Mouse (Mus musculus) right cerebral cortex, adult 2 months (tissue): Measurements from ENCODE around the gene Abhd12.
A peak's percentile ranks its signal among the peaks of the same experiment; 100 is the strongest.
"Not testable (repeated sequence)": the region's sequence is repeated elsewhere in the genome, so short reads cannot be mapped to it uniquely, and the experiment has no call there.

Experiments used
- DNase-seq, 2 experiments: peaks; one replicate each; pipeline ENCODE4 v3.0.0; 2021 to 2022; ENCODE audit warnings: low spot score in 2 of 2

Abhd12 gene

DNA sequence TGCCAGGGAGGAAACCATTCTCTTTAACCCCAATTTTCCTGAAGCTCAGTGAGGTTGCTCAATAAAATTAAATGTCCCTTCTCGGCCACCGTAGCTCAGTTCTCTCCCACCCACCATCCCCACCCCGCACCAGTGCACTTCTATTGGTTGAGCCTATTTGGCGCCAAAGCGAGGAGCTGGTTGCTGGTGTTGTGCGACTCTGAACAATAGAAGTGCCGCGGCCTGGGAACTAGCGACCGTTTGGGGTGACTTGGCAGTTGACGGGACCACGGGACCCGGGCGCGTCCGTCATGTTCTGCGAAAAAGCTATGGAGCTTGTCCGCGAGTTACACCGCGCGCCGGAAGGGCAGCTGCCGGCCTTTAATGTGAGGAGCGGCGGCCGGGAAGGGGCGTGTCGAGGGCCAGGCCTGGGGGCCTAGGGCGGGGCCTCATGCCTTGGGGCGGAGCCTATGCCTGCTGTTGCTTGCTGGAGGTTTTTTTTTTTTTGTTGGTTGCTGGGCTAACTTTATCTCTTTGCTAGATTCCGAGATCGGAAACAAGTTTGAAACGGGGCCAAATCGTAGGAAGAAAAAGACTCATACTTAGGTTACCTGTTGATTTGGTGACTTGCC, 5.0 kb upstream of the Abhd12 start:
- DNase-seq, result peak; percentile 83 to 90

DNA sequence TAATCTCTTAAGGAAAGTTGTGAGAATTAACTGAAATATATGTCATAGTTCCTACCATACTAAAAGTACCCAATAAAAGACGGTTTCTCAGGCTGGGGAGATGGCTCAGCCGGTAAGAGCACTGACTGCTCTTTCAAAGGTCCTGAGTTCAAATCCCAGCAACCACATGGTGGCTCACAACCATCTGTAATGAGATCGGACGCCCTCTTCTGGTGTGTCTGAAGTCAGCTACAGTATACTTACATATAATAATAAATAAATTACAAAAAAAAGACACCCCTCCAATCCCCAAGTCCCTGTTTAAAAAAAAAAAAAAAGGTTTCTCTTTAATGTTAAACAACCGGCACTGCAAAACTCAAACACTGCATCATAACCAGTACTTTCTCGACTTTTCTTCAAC, 4.3 kb upstream of the Abhd12 start:
- not testable (repeated sequence) for DNase-seq

DNA sequence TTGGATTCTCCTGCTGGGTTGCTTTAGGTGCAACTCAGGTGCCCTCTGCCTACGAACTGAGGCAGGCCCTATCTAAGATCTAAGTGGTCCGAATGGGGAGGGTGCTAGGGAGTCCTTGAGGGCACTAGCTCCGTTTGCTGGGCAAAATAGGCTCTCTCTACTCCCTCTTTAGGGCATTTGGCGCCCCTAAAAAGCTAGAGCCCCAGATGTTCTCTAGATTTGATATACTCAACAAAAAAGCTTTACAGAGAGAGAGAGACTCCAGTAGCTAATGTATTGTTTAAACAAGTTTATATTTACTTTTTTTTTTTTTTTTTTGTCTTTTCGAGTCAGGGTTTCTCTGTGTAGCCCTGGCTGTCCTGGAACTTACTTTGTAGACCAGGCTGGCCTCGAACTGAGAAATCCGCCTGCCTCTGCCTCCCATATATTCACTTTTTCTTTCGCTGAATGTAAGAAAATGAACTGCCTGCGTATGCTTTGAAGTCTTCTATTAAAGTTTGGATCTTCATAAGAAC, 452 bp upstream of the Abhd12 start, which contains the start of gene Gins1:
Gins1 (plus strand) TSS at position 465 of the 515 bp plus-strand sequence.
- no peak for DNase-seq

DNA sequence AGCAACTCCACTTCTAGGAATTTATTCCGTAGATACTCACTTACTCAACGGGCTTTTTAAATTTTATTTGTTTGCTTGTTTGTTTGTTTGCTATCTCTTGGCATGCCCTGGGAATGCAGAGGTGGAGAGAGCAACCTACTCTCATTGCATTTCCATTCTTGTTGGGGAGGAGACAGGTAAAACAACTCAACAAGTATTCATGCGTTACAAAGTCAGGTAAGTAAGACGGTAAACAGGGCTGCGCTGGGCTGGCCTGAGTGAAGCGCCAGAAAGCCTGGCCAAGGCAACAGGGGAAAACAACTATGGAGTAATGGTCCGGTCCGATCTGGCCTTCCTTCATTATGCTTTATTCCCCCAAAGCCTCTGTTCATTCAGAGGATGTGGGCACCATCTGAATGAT, 2.2 kb downstream of the Abhd12 start:
- no peak for DNase-seq

DNA sequence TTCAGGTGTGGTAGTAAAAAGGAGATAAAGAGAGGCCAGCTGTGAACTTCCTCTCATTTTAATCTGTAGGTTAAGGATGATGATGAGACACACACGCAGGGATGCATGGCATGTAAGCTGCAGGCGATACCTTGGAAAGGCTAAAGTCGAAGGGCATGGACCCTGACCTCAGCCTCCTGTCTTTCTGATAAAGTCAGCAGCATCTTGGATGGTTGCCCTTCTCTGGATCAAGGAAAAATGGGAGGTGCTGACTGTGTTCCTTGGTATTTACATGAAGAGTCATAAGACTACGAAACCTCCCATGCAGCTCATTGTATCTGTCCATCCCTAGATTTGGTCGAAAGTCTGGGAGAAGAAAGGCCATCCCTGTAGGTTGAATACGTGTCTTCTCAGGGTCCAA, 4.2 kb downstream of the Abhd12 start:
- DNase-seq, result no peak

DNA sequence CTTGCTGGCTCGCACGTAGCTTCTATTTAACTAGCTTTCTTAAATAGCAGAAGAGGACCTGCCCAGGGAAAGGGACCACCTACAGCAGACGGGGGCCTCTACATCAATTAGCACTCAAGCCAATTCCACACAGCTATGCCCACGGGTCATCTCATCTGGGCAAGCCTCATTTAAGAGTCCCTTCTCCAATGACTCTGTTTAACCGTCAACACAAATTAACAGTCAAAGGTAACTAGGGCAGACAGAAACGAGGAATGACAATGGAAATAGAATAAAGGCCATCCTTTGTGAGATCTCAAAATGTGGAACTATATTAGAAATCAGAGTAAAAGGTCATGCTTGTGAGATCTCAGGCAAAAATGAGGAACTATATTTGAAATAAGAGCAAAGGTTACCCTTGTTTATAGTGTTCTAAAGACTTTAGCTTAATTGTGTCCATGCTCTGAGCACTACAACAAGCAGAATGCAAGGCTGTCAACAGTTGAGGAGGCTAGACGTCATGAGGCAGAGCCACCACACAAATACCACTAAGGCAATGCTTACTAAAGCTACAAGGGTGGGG, 8.8 kb downstream of the Abhd12 start:
- no peak for DNase-seq

DNA sequence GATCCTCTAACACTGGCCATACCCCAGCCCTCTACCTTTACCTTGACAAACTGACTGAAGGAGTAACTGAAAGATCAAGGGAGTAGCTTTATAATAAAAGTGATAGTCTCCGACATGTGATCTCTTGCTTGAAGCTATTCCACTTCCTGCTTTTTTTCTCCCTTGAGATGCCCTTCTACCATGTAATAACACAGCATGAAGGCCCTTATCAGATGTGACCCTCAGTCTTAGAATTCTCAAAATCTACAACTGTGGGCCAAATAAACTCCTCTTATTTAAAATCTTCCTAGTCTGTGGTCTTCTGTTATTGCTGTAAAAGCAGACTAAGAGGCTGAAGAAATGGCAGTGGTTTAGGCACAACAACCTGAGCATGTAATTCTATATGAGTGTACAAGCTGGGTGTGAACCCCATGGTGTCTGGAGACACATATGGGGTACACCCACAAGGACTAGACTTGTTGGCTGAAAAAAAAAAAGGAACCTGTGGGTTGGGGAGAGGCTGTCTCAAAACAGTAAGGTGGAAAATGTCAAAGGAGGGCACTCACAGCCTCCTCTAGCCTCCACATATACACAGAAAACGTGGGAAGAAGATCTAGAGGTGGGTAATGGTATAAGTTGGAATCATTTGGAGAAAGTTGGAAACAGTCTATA, 9.8 kb downstream of the Abhd12 start:
- DNase-seq, result no peak

DNA sequence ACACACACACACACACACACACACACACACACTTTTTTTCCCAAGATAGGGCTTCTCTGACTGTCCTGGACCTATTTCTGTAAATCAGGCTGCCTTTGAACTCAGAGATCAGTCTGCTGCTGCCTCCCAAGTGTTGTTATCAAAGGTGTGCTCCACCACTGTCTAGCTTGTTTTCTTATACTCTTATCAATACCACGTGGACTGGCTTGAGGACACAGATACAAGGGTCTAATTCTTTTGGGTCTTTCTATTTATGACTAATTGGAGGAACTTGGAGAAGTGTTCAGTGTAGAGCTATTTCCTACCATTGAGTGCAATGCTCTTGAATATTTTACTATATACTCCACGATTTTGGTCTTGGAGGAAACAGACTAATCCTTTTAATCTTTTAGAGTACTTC, 17.2 kb downstream of the Abhd12 start:
- DNase-seq, result no peak

DNA sequence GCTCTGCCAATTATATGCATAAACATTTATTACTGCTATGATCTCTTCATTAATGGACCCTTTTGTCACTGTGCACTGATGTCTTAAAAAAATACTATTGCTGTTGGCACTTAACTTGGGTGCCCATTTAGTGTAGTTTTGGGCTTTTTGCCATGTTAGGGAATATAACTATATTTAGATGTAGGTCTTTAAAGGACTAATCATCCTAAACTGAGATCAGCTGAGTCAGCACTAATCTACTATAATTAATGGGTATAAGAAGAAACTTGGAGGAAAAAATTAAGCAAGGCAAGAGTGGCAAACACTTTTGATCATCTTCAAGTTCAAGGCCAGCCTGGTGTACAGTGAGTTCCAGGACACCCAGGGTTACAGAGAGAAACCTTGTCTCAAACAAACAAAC, 18.2 kb downstream of the Abhd12 start:
- DNase-seq, result no peak

DNA sequence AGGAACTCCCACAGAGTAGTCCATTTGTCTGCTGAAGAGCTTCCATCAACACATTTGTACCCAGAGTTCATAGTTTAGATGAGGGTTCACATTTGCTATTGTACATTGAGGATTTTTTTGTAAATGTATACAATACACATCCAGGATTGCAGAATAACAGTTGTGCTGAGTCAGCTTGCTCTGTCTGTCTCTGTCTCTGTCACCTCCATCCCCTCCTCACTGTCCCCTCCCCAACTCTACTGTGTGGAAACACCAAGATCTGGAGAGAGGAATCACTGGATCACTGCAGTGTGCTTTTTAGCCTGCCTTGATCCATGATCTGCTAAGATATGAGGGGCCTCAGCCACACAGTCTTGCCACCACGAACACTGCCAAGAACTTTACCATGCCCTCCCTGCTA, 18.7 kb downstream of the Abhd12 start:
- no peak for DNase-seq

DNA sequence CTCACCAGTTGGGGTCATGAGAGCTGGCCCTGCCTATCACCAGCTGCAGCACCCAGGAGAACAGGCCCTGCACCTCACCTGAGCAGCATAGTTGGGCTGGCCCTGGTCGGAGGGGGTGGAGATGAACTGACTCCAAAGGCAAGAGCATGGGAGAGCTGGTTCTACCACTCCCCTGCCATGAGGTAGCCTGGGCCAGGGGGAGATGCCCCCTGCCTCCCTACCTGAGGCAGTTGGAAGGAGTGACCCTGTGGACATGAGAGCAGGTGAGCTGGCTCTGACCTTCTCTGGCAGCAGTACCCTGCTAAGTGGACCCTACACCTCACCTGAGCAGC, 19.8 kb downstream of the Abhd12 start:
- no peak for DNase-seq

DNA sequence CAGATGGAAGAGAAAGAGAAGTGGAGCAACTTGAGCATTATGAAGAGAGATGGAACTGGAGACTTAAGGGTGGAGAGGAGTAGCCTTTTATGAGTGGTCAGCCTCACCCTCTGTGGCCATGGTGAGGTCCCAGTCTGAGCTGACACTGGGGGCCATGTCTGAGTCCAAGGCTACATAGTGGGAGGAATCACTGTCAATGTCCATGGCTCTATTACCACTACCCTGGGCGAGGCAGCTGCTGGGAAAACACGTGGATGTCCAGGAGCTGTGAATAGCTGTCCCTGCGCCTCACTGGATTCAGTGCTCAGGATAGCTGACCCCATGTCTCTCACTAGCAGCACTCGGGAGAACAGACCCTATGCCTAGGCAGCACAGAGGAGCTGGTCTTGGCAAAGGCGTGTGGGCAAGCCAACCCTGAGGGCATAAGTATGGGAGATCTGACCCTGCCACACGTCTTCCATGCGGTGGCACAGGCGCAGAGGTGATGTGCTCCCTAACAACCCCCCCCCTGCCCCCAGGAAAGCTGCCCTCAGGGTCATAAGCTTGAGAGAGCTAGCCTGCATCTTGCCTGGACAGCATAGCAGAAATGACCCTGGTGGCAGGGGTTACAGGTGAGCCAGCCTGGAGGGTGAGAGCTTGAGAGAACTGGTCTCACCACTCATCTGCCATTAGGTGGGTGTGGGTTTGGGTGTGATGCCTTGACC, 20.3 kb downstream of the Abhd12 start:
- no peak for DNase-seq

DNA sequence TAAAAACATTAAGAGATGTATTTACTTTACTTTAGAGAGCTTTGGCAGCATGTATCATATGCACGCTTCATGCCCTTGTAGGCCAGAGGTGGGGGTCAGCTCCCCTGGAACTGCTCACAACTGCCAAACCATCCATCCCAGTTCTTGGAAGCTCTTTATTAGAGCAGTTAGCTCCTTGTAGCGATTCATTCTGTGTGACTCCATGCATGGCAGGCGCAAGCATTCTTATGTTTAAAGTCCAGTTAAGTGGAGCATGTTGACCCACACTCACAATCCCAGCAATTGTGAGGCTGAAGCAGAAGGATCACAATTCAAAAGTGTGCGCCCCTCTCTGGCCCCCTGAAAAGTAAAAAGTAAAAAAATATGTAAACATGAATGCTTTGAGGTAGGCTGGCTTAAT, 27.0 kb downstream of the Abhd12 start:
- no peak for DNase-seq

DNA sequence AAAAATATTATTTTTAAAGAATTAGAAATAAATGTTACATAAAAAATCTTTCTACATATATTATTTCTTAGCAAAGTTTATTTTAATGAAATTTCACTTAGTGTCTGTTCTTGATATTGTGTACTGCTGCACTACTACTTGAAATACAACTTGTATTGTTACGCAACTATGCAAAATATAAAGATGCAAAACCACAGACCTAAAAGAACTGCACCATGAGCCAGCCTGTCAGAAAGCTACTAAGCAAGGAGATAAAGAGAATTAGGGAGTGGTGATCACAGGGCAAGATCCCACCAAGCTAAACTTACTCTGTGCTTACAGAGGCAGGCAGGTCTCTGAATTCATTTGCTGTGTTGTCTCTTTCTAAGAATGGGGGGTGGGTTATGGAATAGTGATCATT, 29.3 kb downstream of the Abhd12 start:
- DNase-seq, result no peak

DNA sequence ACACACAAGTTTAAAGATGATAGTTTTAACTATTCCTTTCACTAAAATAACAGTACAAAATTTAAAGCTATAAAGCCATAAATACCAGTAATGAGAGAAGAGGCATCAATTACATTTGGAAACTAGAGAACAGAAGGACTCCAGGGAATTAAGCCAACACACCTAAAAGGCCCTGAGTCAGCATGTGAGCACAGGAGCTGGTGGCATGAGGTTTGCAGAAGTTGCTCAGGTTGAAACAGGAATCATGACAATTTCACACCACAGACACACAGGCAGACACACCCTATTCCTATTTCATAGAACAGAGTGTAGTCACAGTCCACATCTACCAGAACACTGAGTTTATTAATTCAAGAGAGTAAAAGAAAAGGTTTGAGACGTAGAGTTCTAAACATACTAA, 30.0 kb downstream of the Abhd12 start:
- no peak for DNase-seq

DNA sequence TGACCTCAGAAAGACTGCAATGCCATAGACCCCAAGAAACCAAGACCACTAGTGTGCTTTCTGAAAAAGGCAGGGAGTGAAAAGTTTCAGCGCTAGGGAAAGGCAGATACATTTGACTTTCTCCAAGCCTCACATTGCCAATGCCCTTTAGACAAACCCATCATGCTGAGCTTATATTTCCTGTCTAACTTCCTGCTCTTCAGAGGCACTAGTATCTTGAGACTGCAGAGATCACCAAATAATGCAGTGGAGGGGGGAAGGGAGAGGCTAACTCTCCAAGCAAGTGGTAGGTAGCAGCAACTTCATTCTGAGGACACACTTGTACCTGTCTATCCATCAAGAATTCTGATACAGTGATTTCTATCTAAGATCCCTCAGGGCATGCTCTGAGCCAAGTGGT, 35.1 kb downstream of the Abhd12 start:
- no peak for DNase-seq

DNA sequence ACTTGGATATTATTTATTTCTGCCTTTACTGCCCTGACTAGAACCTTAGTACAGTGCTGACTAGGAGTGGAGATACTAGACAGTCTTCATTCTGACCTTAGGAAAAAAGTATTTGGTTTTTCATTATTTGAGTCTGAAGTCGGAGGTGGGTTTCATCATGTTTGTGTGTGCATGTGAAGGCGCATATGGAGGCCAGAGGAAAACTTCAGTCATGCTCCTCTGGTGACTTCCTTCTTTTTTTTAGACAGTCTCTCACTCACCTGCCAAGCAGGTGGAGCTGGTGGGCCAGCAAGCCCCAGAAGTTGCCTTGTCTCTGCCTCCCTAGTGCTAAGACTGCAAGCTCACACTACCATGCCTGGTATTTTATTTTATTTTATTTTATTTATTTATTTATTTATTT, 37.5 kb downstream of the Abhd12 start:
- DNase-seq, result no peak

DNA sequence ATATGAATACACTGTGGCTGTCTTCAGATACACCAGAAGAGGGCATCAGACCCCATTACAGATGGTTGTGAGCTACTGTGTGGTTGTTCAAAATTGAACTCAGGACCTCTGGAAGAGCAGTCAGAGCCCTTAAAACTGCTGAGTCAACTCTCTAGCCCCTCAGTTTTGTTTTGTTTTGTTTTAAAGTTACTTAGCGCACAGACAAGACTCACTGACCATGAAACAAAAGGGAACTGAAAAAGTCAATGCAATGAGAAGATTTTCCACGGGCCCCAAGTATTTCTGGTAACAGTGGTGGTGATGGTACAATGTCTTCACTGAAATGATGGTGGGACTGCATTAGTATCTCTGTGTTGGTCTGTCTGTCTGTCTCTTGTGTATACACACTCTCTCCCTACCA, 43.4 kb downstream of the Abhd12 start:
- DNase-seq, result no peak

DNA sequence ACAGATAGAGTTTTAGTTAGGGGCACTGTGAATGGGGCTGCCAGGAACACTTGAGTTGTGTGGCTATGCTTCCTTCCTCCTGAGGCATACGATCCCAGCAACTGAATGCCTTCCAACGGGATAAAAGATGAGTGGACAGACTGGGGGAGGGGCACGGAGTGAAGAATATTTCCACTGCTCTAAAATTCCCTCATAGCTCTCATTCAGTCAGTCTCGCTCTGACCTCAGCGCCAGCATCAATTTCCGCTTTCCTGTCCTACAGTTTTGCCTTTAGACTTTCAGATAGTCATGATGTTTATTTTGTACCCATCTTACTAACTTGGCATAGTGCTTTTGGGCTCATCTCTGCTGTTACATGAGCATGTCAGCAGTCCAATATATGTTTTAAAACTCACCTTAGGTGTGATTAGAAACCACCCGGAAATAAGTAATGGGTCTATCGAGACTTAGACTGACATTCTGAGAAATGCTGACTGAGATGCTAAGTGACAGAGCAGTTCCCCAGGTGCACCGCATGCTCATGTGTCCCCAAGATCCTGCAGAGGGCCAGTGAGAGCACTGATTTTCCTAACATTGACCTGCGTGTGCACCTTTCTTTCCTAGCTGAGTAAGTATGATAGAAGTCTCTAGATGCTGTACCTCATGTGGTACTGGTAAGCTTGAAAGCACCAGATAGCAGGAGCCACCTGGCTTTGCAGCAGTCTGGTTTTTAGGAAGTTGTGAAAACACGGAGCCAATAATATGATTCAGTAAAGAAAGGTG, 44.7 kb downstream of the Abhd12 start:
- no peak for DNase-seq

DNA sequence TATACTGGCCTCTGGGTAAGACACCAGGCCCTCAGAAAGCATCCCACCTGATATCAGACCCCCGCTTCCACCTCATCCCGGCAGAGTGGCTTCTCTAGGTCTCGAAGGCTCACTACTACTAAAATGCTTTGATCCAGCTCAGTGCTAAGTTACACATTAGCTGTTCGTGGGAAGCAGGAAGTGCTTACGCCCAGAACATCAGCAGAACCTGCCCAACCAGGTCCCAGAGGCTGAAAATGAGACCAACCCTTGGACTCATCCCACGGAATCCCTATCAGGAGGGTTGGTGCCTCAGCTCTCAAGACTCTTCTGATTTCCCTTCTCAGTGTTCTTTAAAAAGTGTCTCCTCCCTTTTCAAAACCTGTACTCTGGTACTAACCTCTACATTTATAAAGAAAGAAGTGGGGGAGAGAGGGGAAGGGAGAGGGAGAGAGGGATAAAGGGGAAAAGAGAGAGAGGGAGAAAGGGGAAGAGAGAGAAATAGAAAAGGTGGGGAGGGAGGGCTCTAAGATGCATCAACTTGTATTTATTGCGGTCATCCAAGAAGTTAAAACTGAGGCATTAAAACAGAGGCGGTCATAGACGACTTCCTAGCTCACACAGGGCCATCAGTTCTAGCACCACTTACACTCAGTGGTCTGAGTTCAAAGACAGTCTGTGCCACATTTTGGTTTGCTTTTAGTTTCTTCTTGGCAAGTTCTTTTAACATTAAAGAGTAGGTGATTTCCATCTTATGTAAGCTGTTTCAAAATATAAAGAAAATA, 45.6 kb downstream of the Abhd12 start:
- no peak for DNase-seq

DNA sequence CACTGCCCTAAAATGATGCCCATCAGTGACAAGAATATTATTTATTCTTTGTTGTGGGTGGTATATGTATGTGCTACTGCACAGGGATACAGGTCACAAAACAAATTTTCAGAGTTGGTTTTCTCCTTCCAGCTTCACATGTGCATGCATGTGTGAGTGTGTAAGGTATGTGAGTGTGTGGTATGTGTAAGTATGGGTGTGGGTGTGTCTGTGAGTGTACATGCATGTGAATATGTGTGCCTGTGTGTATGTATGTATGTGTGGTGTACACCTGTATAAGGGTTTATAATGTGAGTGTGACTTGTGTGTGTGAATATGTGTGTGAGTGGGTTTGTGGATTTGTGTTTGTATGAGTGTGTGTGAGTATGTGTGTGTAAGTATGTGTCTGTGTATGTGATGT, 49.4 kb downstream of the Abhd12 start:
- DNase-seq, result no peak
